Mouse (Mus musculus) left cerebral cortex, adult 2 months (tissue): ENCODE measurements at regions not wholly inside any gene's neighbourhood (a gene's known extent, or its start where the extent isn't known, plus 50 kb on each side); places are given as distances from the start of the nearest gene placed in this dataset.

Experiments used
- DNase-seq, 2 experiments: peaks; one replicate each; pipeline ENCODE4 v3.0.0; 2021 to 2022; ENCODE audit warnings: low spot score in 2 of 2, mixed read lengths in 1 of 2; ENCODE audit errors: extremely low spot score in 1 of 2
- H3K27ac ChIP-seq: fragments of 200-600 bp; 2 replicates; pipeline ENCODE4 v1.8.1; 2022
- H3K4me3 ChIP-seq: fragments of 200-600 bp; 2 replicates; pipeline ENCODE4 v1.8.1; 2022
- CTCF ChIP-seq: fragments of 200-600 bp; IDR thresholded peaks from 2 replicates; pipeline ENCODE4 v1.8.1; 2022; ENCODE audit warnings: antibody characterized with exemption, mild to moderate bottlenecking, moderate library complexity
- intact Hi-C: fragments of 180-260 bp; cut with DNase I; formaldehyde crosslinking; loops from one replicate; pipeline ENCODE4 v1.15.1; 2025

GRCm38 (mm10) chr9:52454445-52454844, 225.1 kb downstream of the AI593442 start:
- no peak for DNase-seq
- Histone ChIP-seq H3K4me3 (no peak overlapping the region), H3K27ac (no peak overlapping the region)
- TF ChIP-seq CTCF = no peak
- intact Hi-C loops = no loop called here

GRCm38 (mm10) chr9:52451792-52452191, 227.8 kb downstream of the AI593442 start:
- DNase-seq = no peak
- TF ChIP-seq CTCF = no peak
- intact Hi-C loops = no loop called here
- H3K4me3 ChIP-seq = no peak overlapping the region
- no peak overlapping the region for H3K27ac ChIP-seq

- DNase-seq = no peak
- Histone ChIP-seq H3K27ac (no peak overlapping the region), H3K4me3 (no peak overlapping the region)
- TF ChIP-seq CTCF = no peak
- intact Hi-C loops = no loop called here
Observed at GRCm38 (mm10) chr9:52448245-52448644, 231.3 kb downstream of the AI593442 start.

- Histone ChIP-seq H3K4me3 (no peak overlapping the region), H3K27ac (no peak overlapping the region)
- intact Hi-C loops = no loop called here
- DNase-seq = no peak
- no peak for TF ChIP-seq CTCF
Observed at GRCm38 (mm10) chr9:52443228-52443627, 236.4 kb downstream of the AI593442 start.

- H3K27ac ChIP-seq = 0 out of 2 replicates have a peak overlapping the region, but pooled peaks have one; percentile 11
- DNase-seq = peak in 1 of 2 experiments; percentile 15
- no peak overlapping the region for H3K4me3 ChIP-seq
- intact Hi-C loops = loop anchor here (10.0 kb wide), 1 partner anchor 231 kb away; no protein-coding TSS in a partner anchor
- no peak for TF ChIP-seq CTCF
Observed at GRCm38 (mm10) chr9:52434215-52434614, 245.4 kb downstream of the AI593442 start.

GRCm38 (mm10) chr9:52425413-52425812, 254.2 kb downstream of the AI593442 start:
- TF ChIP-seq CTCF = no peak
- intact Hi-C loops = no loop called here
- no peak overlapping the region for H3K27ac ChIP-seq
- DNase-seq = no peak
- H3K4me3 ChIP-seq = no peak overlapping the region

- DNase-seq = no peak
- TF ChIP-seq CTCF = no peak
- intact Hi-C loops = no loop called here
- no peak overlapping the region for H3K4me3 ChIP-seq
- H3K27ac ChIP-seq = no peak overlapping the region
Observed at GRCm38 (mm10) chr9:52422622-52423021, 254.2 kb upstream of the Zc3h12c start.

- H3K27ac ChIP-seq = no peak overlapping the region
- no peak for DNase-seq
- intact Hi-C loops = no loop called here
- no peak overlapping the region for H3K4me3 ChIP-seq
- no peak for TF ChIP-seq CTCF
Observed at GRCm38 (mm10) chr9:52415706-52416105, 247.3 kb upstream of the Zc3h12c start.

GRCm38 (mm10) chr9:52407841-52408240, 239.5 kb upstream of the Zc3h12c start:
- TF ChIP-seq CTCF = no peak; the same call in 1 of the 2 replicates
- Histone ChIP-seq H3K4me3 (no peak overlapping the region), H3K27ac (peak overlapping the region; percentile 56)
- intact Hi-C loops = loop anchor here (2.0 to 10.0 kb wide), 3 partner anchors 269 to 374 kb away; no protein-coding TSS in a partner anchor
- DNase-seq = peak; percentile 19 to 40

- Histone ChIP-seq H3K4me3 (no peak overlapping the region), H3K27ac (peak overlapping the region; percentile 84)
- intact Hi-C loops = loop anchor here (10.0 kb wide), 1 partner anchor 342 kb away; no protein-coding TSS in a partner anchor
- DNase-seq = peak in 1 of 2 experiments; percentile 21
- TF ChIP-seq CTCF = no peak
Observed at GRCm38 (mm10) chr9:52402496-52402895, 234.1 kb upstream of the Zc3h12c start.

- Histone ChIP-seq H3K27ac (no peak overlapping the region), H3K4me3 (no peak overlapping the region)
- intact Hi-C loops = no loop called here
- TF ChIP-seq CTCF = no peak
- DNase-seq = no peak
Observed at GRCm38 (mm10) chr9:52379031-52379430, 210.7 kb upstream of the Zc3h12c start.

- no peak overlapping the region for H3K4me3 ChIP-seq
- peak overlapping the region; percentile 85 for H3K27ac ChIP-seq
- no peak for DNase-seq
- TF ChIP-seq CTCF = no peak
- intact Hi-C loops = no loop called here
Observed at GRCm38 (mm10) chr9:52377761-52378160, 209.4 kb upstream of the Zc3h12c start.

- peak overlapping the region; percentile 85 for H3K27ac ChIP-seq
- no peak for TF ChIP-seq CTCF
- DNase-seq = no peak
- H3K4me3 ChIP-seq = no peak overlapping the region
- intact Hi-C loops = no loop called here
Observed at GRCm38 (mm10) chr9:52376914-52377313, 208.5 kb upstream of the Zc3h12c start.
